Mouse (Mus musculus) heart, postnatal 0 days (tissue): ENCODE measurements around the gene Hypk. TPM values are rescaled to one million over a fixed set of nuclear protein-coding genes. Genes with fewer than 3 reads are reported as not detected.
A peak's percentile ranks its signal among the peaks of the same experiment; 100 is the strongest.
"Not testable (repeated sequence)": the region's sequence is repeated elsewhere in the genome, so short reads cannot be mapped to it uniquely, and the experiment has no call there.

ENCODE experiments used
- ATAC-seq: fragments of 200-750 bp; cut with Nextera tagmentation; 2 replicates; pipeline ENCODE4 v1.8.0; 2017; ENCODE audit warnings: low read depth, moderate number of reproducible peaks, moderate library complexity; ENCODE audit not compliant: insufficient read depth
- DNase-seq: peaks from one replicate; pipeline ENCODE4 v3.0.0-alpha.2; 2016; ENCODE audit warnings: low spot score
- H3K27ac ChIP-seq: fragments of 300-500 bp; sonication (generic); 2 replicates; pipeline ENCODE4 v1.5.1; 2014; ENCODE audit warnings: low read depth, mild to moderate bottlenecking
- H3K27me3 ChIP-seq: fragments of 300-500 bp; sonication (generic); 2 replicates; pipeline ENCODE4 v1.6.1; 2014; ENCODE audit warnings: low read length, mixed read lengths; ENCODE audit not compliant: control insufficient read depth, insufficient read depth
- H3K36me3 ChIP-seq: fragments of 300-500 bp; sonication (generic); replicated peaks from 2 replicates; pipeline ENCODE4 v1.6.1; 2014; ENCODE audit warnings: low read length, mixed read lengths; ENCODE audit not compliant: control insufficient read depth, insufficient read depth
- H3K4me1 ChIP-seq: fragments of 300-500 bp; sonication (generic); 2 replicates; pipeline ENCODE4 v1.6.1; 2014; ENCODE audit warnings: antibody characterized with exemption; ENCODE audit not compliant: control insufficient read depth, insufficient read depth
- H3K4me2 ChIP-seq: fragments of 300-500 bp; sonication (generic); 2 replicates; pipeline ENCODE4 v1.6.1; 2014; ENCODE audit warnings: low read depth, mild to moderate bottlenecking, low read length, moderate library complexity
- H3K4me3 ChIP-seq: fragments of 300-500 bp; sonication (generic); 2 replicates; pipeline ENCODE4 v1.5.1; 2014; ENCODE audit warnings: low read depth, low read length
- H3K9ac ChIP-seq: fragments of 300-500 bp; sonication (generic); replicated peaks from 2 replicates; pipeline ENCODE4 v1.6.1; 2014; ENCODE audit warnings: low read depth, low read length, mixed read lengths
- H3K9me3 ChIP-seq: fragments of 300-500 bp; sonication (generic); replicated peaks from 2 replicates; pipeline ENCODE4 v1.6.1; 2016; ENCODE audit warnings: low read length; ENCODE audit not compliant: control insufficient read depth
- CTCF ChIP-seq: IDR thresholded peaks from 2 replicates; pipeline ENCODE4 v1.5.1; 2016; ENCODE audit warnings: antibody characterized with exemption, control low read depth, low read depth
- EP300 ChIP-seq: IDR thresholded peaks from 2 replicates; pipeline ENCODE4 v1.6.1; 2016; ENCODE audit warnings: antibody characterized with exemption, low read depth
- WGBS: fragments of 180-500 bp; shearing (Covaris S2); extraction: QIAGEN DNeasy Blood & Tissue Kit; methylation state at CpG from one replicate; pipeline ENCODE4 v1.1.7; 2014; 5-methylcytosine and 5-hydroxymethylcytosine counted together
- polyA plus RNA-seq: library from polyadenylated mRNA; unstranded; fragments of >200 nt; fragmentation: Nextera tagmentation; extraction: Ambion mirVana; gene quantifications from 2 replicates; pipeline ENCODE4 v1.2.1, GENCODE M21; 2015
- total RNA-seq: library from RNA; depleted of rRNA; stranded (reverse); fragments of >200 nt; gene quantifications from 2 replicates; pipeline ENCODE4 v1.2.3, GENCODE M21; 2014; ENCODE audit warnings: low replicate concordance

The Hypk gene
- total and polyA plus RNA-seq, 2 experiments from 2014 or later, result 4.1 to 105 TPM

DNA sequence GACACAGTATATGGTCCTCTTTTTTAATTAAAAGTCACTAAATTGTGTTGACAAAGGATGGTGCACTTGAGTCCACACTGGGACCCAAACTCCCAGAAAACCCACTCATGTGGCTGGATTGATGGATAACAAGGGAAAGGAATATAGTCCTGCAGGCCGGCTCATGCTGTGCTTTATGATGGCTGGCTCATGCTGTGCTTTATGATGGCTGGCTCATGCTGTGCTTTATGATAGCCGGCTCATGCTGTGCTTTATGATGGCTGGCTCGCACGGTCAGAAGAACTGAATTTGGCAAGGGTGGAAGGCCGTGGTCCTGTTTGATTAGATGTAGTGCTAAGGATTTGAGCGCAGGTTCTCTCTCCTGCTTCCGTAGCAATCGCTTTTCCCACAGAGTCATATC is 30.5 kb downstream of the Hypk start:
- Histone ChIP-seq H3K9me3 (no peaks in the 10 kb centered on the region), H3K27ac (no peak overlapping the region), H3K27me3 (no peaks in the 10 kb centered on the region), H3K36me3 (no peaks in the 10 kb centered on the region), H3K9ac (no peak overlapping the region), H3K4me2 (no peak overlapping the region), H3K4me3 (no peak overlapping the region), H3K4me1 (no peaks in the 10 kb centered on the region)
- DNase-seq, result no peak
- ATAC-seq, result no peak
- WGBS, result 71% methylated on average over 8 of the region's 8 CpGs
- TF ChIP-seq CTCF, result no peak
- no peak for TF ChIP-seq EP300

DNA sequence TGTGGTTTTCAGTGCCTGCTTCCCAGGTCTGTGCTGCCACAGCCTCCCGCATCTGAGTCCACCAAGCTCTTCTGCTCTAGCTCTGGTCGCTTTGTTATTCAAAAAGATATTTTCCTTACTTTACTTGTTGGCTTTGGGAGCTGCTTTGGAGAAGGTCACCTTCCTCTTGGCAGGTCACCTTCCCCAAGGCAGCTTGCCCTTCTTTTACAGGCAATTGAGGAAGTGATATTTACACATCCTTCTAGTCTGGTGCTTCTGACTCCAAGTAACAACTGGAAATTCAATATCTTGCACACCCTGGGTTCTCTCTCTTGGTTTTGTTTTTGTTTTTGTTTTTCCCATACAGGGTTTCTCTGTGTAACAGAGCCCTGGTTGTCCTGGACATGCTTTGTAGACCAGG is 31.3 kb downstream of the Hypk start:
- ATAC-seq, H3K9ac ChIP-seq, H3K9me3 ChIP-seq, H3K27me3 ChIP-seq, DNase-seq, H3K36me3 ChIP-seq, H3K27ac ChIP-seq, H3K4me1 ChIP-seq, H3K4me2 ChIP-seq, H3K4me3 ChIP-seq: not testable (repeated sequence)
- WGBS, result 75% methylated on average over 1 of the region's 2 CpGs

DNA sequence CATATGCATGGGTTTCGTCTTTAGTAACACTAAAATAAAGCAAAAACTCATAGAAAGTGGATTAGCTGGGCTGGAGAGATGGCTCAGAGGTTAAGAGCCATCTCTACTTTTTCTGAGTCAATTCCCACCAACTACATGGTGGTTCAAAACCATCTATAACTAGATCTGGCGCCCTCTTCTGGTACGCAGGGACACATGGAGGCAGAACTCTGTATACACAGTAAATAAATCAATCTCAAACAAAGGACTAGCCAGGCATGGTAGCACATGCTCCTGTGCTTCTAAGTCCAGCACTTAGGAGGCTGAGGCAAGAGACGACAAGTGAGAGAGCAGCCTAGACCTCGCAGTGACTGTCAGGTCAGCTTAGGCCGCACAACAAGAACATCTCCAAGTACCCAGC is 48.5 kb downstream of the Hypk start:
- not testable (repeated sequence) for H3K4me2 ChIP-seq, H3K27me3 ChIP-seq, H3K9ac ChIP-seq, H3K36me3 ChIP-seq, DNase-seq, H3K27ac ChIP-seq, ATAC-seq, H3K9me3 ChIP-seq, H3K4me1 ChIP-seq, H3K4me3 ChIP-seq
- WGBS, result 75% methylated on average over 1 of the region's 6 CpGs

DNA sequence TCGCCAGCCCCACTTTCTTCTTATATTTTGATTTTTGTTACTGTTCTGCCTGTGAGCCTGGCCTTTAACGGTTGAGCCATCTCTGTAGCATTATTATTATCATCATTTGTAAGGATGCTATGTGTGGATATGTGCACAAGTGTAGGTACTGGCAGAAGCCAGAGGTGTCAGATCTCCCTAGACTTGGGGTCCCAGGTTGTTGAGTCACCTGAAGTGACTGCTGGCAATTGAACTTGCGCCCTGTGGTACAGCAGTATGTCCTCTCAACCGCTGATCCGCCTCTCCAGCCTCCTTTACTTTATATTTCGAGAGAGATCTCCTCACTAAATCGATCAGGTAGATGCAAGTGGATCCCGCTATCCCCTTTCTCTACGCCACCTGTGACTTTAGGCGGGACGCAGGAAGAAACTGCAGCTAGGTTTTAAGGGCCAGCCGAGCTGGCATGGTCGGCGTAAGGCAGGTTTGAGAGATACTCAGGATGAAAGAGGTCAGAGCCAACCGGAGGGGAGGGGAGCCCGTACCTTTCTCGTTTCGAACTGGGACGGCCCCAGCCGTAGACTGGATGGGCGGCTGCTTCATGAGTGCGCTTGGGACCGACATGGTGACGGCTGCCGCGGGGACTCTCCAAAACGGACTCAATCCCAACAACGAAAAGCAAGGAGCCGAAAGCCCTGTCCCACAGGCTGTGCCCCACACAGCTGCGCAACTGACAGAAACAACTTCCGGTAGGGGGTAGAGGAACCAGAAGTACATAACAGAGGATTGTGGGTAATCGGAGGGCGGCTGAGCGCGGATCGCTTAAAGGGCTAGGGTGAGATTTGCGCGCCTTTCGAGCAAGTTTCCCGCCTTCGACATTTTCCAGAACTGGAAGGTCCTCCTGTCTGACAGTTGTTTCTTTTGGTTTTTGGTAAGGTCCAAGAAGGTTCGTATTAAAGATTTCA is 53.1 kb downstream of the Hypk start, which contains the start of the genes Mfap1a and Wdr76:
Gene Mfap1a, minus strand, starts transcription at position 724 of the 941 bp plus-strand sequence.
Gene Wdr76, plus strand, starts transcription at position 782 of the 941 bp plus-strand sequence.
- peak; percentile 94 for DNase-seq
- peak; percentile 19; the same call in 1 of the 2 replicates for TF ChIP-seq CTCF
- ATAC-seq, result peak; percentile 91
- H3K9me3 ChIP-seq, H3K36me3 ChIP-seq, H3K27me3 ChIP-seq: not testable (repeated sequence)
- whole genome bisulfite sequencing, result 4% methylated on average over 38 of the region's 42 CpGs
- peak within 1 kb of the TSS; percentile 76 for H3K4me2 ChIP-seq
- H3K4me1 ChIP-seq, result peaks cover 11% of the 10 kb centered on the region
- H3K4me3 ChIP-seq, result peak within 1 kb of the TSS; percentile 63
- H3K9ac ChIP-seq, result peak within 1 kb of the TSS; percentile 73
- H3K27ac ChIP-seq, result peak within 1 kb of the TSS; percentile 82

DNA sequence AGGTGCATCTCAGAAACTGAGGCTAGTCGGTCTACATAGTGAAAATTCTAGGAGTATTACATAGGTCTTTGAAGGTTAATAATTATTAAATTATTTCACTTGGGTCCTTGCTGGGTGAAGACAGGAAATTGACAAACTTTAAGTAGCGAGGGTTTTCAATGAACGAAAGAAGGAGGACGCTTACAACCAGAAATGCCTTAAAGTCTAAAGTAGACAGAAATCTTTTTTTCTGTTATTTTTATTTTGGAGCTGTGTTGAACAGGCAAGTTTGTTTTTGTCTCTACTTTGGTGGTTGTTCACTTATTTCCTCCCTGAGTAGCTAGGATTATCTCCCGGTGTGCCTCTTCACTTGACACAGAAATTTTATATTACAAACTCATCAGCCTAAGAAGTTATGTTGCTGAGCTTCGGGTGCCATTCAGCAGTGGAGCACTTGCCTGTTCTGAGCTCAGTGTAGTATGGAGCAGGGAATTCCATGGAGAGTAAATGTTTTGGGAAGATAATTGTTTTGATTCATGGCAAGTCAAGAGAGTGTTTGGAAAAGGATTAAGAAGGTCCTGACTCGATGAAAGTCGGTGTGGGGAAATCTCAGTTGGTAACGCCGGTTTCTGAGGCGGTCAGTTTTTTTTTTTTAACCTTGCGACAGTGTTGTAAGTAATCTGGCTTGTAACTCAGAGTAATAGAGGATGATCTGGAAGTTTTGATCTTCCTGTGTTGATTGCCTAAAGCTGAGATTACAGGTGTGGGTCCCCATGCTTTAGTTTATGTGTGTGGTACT is 54.3 kb downstream of the Hypk start:
- DNase-seq, result no peak
- Histone ChIP-seq H3K27me3 (no peaks in the 10 kb centered on the region), H3K9ac (peak overlapping the region; percentile 73), H3K4me1 (peaks cover 11% of the 10 kb centered on the region), H3K27ac (no peak overlapping the region), H3K4me3 (peak overlapping the region; percentile 63), H3K36me3 (peaks cover 14% of the 10 kb centered on the region; the same call in 1 of the 2 replicates), H3K4me2 (peak overlapping the region; percentile 76), H3K9me3 (no peaks in the 10 kb centered on the region)
- ATAC-seq, result no peak
- WGBS, result 11% methylated on average over 12 of the region's 12 CpGs
- no peak for TF ChIP-seq CTCF
- no peak for TF ChIP-seq EP300
